Mouse (Mus musculus): ENCODE data around the gene Tm7sf2. TPM values are rescaled to one million over a fixed set of nuclear protein-coding genes. Genes with fewer than 3 reads are reported as not detected.

Gene Tm7sf2
- polyA plus RNA-seq, 1 experiment from 2014 or later: 34.9 TPM

DNA sequence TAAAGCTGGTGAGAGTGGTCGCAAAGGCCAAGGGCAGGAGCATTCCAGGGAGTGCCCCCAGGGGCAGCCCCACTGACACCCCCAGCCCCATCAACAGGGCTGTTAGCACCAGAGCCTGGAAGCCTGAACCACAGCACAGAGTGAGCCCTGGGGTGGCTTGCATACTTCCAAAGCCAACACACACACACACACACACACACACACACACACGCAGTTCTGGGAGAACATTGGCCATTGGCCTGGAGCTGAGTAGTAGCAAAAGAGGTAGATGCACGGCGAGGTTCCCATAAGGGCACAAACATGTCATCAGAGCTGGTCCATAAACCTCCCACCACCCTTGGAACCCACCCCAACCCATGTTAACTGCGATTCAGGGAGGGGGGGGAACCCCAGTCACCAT lies 1.6 kb downstream of the Tm7sf2 start:
- Histone ChIP-seq H3K4me1 (replicated peaks) (peaks cover 33% of the 10 kb centered on the region), H3K27me3 (replicated peaks) (no peaks in the 10 kb centered on the region), H3K27ac (peak overlapping the region; percentile 76), H3K4me2 (replicated peaks) (peak overlapping the region; percentile 92), H3K9ac (peak overlapping the region; percentile 54), H3K9me3 (no peaks in the 10 kb centered on the region), H3K4me3 (replicated peaks) (peak overlapping the region; percentile 48), H3K36me3 (peaks cover 26% of the 10 kb centered on the region)
- 24% methylated on average over 5 of the region's 5 CpGs for WGBS
- ATAC-seq: 0 out of 2 replicates have a peak, but pooled peaks have one; percentile 0

DNA sequence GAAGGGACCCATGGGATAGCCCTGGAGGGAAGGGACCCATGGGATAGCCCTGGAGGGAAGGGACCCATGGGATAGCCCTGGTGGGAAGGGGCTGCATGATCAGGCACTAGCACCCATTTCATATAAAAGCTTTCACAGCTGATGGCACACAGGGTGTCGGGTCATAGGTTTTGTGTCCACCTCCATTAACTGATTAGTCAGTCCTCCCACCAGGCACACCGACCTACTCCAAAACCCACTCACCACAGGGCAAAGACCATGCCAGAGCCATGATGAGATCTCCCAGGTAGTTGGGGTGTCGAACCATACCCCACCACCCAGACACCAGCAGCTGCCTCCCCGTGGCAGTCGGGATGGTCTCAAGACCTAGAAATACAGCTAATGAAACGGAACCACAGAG lies 5.1 kb downstream of the Tm7sf2 start:
- Histone ChIP-seq H3K4me1 (replicated peaks) (peaks cover 29% of the 10 kb centered on the region), H3K27ac (no peak overlapping the region), H3K4me3 (replicated peaks) (no peak overlapping the region), H3K9ac (no peak overlapping the region), H3K9me3 (no peaks in the 10 kb centered on the region), H3K27me3 (replicated peaks) (no peaks in the 10 kb centered on the region), H3K4me2 (replicated peaks) (peak overlapping the region; percentile 95; the same call in 1 of the 2 replicates), H3K36me3 (0 out of 2 replicates have a peak, but pooled peaks cover 3% of the 10 kb centered on the region)
- 89% methylated on average over 6 of the region's 6 CpGs for WGBS
- no peak for ATAC-seq

DNA sequence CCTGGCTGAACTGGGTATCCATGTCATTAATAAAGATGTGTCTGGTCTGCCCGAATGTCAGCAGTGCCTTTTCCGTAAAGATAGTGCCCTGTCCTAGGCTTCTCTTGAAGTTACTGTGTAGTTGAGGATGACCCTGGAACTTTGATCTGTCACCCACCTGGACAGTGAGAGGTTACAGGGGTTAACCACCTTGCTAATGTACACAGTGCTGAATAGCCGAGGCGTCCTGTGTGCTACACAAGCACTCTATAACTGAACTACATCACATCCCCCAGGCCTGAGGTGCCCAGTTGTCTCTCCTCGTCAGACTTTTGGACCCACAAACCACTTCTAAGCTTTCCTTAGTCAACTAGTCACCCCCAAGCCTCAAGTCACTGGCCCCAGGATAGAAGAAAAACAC lies 5.8 kb downstream of the Tm7sf2 start:
- H3K27ac ChIP-seq: peak overlapping the region; percentile 96
- 42% methylated on average over 5 of the region's 5 CpGs for WGBS

DNA sequence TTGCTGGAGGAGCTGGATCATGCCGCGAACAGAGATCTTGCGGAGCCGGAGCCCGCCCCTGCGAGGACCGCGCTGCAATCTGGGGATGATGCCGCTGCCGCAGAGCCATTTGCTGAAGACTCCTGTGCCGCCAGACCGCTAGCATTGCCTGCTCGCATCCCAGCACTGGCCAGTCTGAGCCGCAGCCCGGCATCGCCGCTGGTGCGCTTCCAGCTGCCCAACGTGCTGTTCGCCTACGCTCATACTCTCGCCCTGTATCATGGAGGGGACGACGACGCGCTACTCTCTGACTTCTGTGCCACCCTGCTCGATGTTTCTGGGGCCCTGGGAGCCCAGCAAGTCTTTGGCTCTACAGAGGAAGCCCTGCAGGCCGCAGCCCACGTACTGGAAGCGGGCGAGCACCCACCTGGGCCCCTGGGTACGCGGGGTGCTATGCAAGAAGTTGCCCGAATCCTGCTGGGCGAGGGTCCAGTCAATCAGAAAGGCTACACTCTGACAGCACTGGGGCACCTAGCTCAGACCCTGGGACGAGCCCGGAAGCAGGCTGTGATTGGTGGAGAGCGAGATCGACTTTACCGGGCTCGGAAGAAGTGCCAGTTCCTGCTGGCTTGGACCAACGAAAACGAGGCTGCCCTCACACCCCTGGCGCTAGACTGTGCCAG lies 6.4 kb downstream of the Tm7sf2 start:
- H3K9me3 ChIP-seq: no peaks in the 10 kb centered on the region
- H3K27ac ChIP-seq: peak overlapping the region; percentile 96
- peaks cover 21% of the 10 kb centered on the region for H3K4me1 ChIP-seq (replicated peaks)
- peak overlapping the region; percentile 95 for H3K4me2 ChIP-seq (replicated peaks)
- 1% methylated on average over 44 of the region's 44 CpGs for WGBS
- 0 out of 2 replicates have a peak, but pooled peaks cover 3% of the 10 kb centered on the region for H3K36me3 ChIP-seq
- H3K9ac ChIP-seq: peak overlapping the region; percentile 94
- no peaks in the 10 kb centered on the region for H3K27me3 ChIP-seq (replicated peaks)
- peak; percentile 14; the same call in 1 of the 2 replicates for ATAC-seq
- H3K4me3 ChIP-seq (replicated peaks): peak overlapping the region; percentile 92

More for the DNA sequence above, 5.8 kb downstream of the Tm7sf2 start:
- peaks cover 26% of the 10 kb centered on the region for H3K4me1 ChIP-seq (replicated peaks)
- peak overlapping the region; percentile 92 for H3K4me3 ChIP-seq (replicated peaks)
- no peaks in the 10 kb centered on the region for H3K9me3 ChIP-seq
- no peaks in the 10 kb centered on the region for H3K27me3 ChIP-seq (replicated peaks)
- 0 out of 2 replicates have a peak, but pooled peaks cover 3% of the 10 kb centered on the region for H3K36me3 ChIP-seq
- H3K9ac ChIP-seq: peak overlapping the region; percentile 94
- ATAC-seq: no peak
- H3K4me2 ChIP-seq (replicated peaks): peak overlapping the region; percentile 95

DNA sequence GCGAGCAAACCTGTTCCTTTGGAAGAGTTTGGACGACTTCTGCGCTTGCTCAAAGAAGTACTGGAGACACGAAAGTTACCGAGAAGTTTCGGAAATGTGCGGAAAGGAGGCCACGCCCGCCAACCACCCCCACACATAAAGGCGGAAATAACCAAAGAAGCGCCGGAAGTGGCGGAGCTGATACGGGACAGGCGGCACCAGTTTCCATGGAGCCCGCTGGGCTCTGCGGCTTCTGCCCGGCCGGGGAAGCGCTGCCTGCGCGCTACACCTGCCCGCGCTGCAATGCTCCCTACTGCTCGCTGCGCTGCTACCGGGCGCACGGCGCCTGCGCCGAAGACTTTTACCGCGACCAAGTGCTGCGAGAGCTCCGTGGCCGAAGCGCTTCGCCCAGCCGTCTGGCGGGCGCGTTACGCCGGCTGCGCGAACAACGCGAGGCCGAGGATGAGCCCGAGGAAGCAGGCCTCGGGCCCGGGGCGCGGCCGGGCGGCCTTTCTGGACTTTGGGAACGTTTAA lies 7.1 kb downstream of the Tm7sf2 start, which contains the start of gene Znhit2:
Gene Znhit2 (plus strand): TSS at position 172 of the 513 bp plus-strand sequence.
- Histone ChIP-seq H3K27ac (peak within 1 kb of the TSS; percentile 96), H3K4me3 (replicated peaks) (peak within 1 kb of the TSS; percentile 92), H3K4me1 (replicated peaks) (peaks cover 20% of the 10 kb centered on the region), H3K36me3 (0 out of 2 replicates have a peak, but pooled peaks cover 3% of the 10 kb centered on the region), H3K4me2 (replicated peaks) (peak within 1 kb of the TSS; percentile 95), H3K27me3 (replicated peaks) (no peaks in the 10 kb centered on the region), H3K9ac (peak within 1 kb of the TSS; percentile 94), H3K9me3 (no peaks in the 10 kb centered on the region)
- ATAC-seq: peak; percentile 80
- under 1% methylated on average over 58 of the region's 58 CpGs for WGBS

DNA sequence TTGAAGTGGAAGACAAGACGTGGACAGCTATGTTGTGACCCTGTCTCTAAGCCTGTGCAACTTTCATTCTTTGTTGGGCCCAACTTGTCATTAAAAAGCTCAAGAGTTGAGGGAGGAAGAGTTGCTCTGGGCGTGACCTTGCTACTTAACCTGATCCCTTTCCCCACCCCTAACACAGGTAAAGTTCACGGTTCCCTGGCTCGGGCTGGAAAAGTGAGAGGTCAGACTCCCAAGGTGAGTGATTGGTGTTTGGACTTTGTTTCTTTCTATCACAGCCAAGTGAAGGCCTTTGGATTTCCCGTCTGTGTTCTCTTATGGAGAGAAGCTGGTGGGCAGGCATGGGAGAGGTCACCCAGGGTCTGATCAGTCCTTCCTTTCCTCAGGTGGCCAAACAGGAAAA lies 9.2 kb downstream of the Tm7sf2 start:
- Histone ChIP-seq H3K36me3 (peaks cover 16% of the 10 kb centered on the region; the same call in 1 of the 2 replicates), H3K9ac (peak overlapping the region; percentile 77; the same call in 1 of the 2 replicates), H3K4me1 (replicated peaks) (peaks cover 20% of the 10 kb centered on the region), H3K27me3 (replicated peaks) (no peaks in the 10 kb centered on the region), H3K4me3 (replicated peaks) (peak overlapping the region; percentile 67), H3K27ac (peak overlapping the region; percentile 32; the same call in 1 of the 2 replicates), H3K4me2 (replicated peaks) (peak overlapping the region; percentile 70), H3K9me3 (no peaks in the 10 kb centered on the region)
- 67% methylated on average over 5 of the region's 5 CpGs for WGBS
- no peak for ATAC-seq

DNA sequence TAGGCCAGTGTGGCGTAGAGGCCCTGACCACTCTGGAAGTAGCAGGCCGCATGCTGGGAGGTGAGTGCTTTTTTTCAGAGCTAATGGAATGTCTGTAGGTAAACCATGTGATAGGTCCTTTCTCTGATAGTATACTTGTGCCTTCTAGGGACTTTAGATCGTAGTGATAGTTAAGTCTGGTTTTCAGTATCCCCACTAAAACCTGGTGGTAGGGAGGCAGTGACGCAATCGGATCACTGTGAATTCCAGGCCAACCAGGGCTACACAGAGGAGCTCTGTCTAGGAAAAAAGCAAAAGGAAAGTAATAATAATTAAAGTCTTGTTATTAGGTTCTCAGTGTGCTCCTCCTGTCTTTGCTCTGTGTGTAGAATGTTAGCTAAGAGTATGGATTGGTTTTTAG lies 9.7 kb downstream of the Tm7sf2 start:
- H3K27me3 ChIP-seq (replicated peaks): no peaks in the 10 kb centered on the region
- WGBS: 32% methylated on average over 5 of the region's 5 CpGs
- H3K4me3 ChIP-seq (replicated peaks): peak overlapping the region; percentile 67
- no peak for ATAC-seq
- peak overlapping the region; percentile 70 for H3K4me2 ChIP-seq (replicated peaks)
- H3K4me1 ChIP-seq (replicated peaks): peaks cover 20% of the 10 kb centered on the region
- H3K9ac ChIP-seq: peak overlapping the region; percentile 77
- H3K9me3 ChIP-seq: no peaks in the 10 kb centered on the region
- peak overlapping the region; percentile 56 for H3K27ac ChIP-seq
- H3K36me3 ChIP-seq: peaks cover 20% of the 10 kb centered on the region; the same call in 1 of the 2 replicates

DNA sequence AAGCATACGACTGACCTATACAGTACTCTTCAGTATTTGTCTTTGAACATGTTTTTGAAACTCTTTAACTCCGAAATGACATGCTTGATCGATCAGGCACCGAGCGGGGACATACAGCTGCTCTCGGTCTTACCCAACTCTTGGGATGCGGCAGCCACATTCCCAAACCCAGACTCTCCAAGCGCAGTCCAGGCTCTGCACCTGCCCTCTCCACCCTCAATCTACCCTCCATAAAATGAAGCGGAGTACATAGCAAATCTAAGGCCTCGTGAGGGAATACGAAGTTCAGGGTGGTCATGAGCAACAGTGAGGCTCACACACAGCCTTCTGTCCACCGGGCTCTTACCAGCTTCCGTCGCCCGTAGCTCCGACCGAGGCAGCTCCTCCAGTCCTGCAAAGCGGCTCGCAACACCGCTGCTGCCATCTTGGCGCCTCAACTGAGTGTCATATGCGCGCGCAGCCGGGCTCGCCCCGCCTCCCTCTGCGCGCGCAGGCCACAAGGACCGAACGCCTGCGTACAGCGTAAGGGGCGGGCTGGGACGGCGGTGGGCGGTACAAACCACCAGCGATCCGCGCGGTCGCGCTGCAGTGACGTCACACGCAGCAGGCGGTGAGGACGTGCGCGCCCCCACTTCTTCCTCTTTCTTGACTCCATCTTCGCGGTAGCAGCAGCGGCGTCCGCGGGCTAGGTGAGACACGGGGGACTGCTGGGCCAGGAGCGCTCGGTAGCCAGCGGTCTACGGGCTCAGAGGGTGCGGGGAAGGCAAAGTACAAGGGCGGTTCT lies 10.7 kb downstream of the Tm7sf2 start, which contains the start of the genes Mrpl49 and Fau:
Gene Mrpl49 (minus strand): TSS at position 473 of the 784 bp plus-strand sequence.
Gene Fau (plus strand): TSS at position 532 of the 784 bp plus-strand sequence.
- Histone ChIP-seq H3K9ac (peak within 1 kb of the TSS; percentile 77), H3K4me1 (replicated peaks) (peaks cover 19% of the 10 kb centered on the region), H3K27ac (peak within 1 kb of the TSS; percentile 56), H3K9me3 (no peaks in the 10 kb centered on the region), H3K27me3 (replicated peaks) (no peaks in the 10 kb centered on the region), H3K4me2 (replicated peaks) (peak within 1 kb of the TSS; percentile 70), H3K4me3 (replicated peaks) (peak within 1 kb of the TSS; percentile 67), H3K36me3 (peaks cover 30% of the 10 kb centered on the region)
- under 1% methylated on average over 63 of the region's 63 CpGs for WGBS
- ATAC-seq: peak; percentile 88

DNA sequence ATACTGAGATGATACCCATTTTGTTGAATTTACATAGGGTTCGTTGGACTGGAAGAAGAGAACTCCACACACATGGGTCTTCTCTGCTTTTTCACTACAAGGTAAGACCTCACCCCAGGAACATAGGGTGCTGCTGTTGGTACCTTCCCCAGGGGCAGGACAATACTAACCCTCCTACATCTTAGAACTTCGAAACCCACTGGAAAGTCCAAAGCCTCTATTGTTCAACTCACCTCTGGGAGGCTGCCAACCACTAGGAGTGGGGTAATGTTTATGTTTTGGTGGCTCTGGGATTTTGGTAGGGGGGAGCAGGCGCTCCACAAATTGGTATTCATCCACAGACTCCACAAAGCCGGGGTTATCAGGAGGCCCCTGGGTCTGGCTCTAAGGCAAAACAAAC lies 11.5 kb downstream of the Tm7sf2 start:
- Histone ChIP-seq H3K27me3 (replicated peaks) (no peaks in the 10 kb centered on the region), H3K4me2 (replicated peaks) (peak overlapping the region; percentile 70), H3K9me3 (no peaks in the 10 kb centered on the region), H3K4me3 (replicated peaks) (peak overlapping the region; percentile 67), H3K4me1 (replicated peaks) (peaks cover 11% of the 10 kb centered on the region; the same call in 1 of the 2 replicates), H3K27ac (no peak overlapping the region), H3K9ac (peak overlapping the region; percentile 77), H3K36me3 (peaks cover 36% of the 10 kb centered on the region)
- ATAC-seq: no peak
- 45% methylated on average over 4 of the region's 4 CpGs for WGBS

DNA sequence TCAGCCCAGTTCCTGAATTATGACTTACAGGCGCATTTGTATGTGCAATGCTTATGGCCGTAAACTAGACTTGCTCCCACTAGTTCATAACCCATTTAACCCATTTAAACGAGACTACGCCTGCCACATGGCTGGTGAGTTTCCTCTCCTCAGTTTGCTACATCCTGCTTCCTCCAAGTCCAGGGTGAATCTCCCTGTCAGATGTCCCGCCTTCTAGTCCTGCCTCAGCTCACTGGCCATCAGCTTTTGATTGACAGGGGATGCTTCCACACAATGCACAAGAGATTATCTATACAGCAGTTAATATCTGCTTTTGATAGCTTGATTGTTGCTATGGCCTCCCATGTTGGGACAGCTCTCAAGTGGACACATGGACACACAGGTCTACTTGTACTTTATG lies 13.9 kb downstream of the Tm7sf2 start:
- ATAC-seq: no peak
- 73% methylated on average over 5 of the region's 5 CpGs for WGBS
- H3K36me3 ChIP-seq: peaks cover 60% of the 10 kb centered on the region

DNA sequence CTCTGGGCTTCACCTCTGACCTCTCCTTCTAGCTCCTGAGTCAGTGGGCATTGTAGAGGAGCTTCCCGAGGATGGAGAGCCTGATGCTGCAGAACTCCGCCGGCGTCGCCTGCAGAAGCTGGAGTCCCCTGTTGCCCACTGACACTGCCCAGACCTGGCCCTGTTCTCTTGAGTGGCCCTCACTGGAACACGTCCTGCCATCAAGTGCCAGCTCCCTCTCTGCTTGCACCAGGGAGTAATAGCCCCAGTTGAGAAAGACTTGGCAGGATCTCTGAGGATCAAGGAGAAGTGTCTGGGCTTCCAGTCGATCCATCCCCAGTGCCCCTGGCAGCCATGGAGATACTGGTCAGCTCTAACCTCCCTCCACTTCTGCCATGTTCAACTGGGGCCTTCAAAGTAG lies 15.7 kb downstream of the Tm7sf2 start:
- Histone ChIP-seq H3K9me3 (no peaks in the 10 kb centered on the region), H3K27me3 (replicated peaks) (no peaks in the 10 kb centered on the region)

More for the DNA sequence above, 13.9 kb downstream of the Tm7sf2 start:
- Histone ChIP-seq H3K27ac (no peak overlapping the region), H3K27me3 (replicated peaks) (no peaks in the 10 kb centered on the region), H3K4me3 (replicated peaks) (no peak overlapping the region), H3K4me1 (replicated peaks) (peaks cover 11% of the 10 kb centered on the region; the same call in 1 of the 2 replicates), H3K9me3 (no peaks in the 10 kb centered on the region), H3K9ac (no peak overlapping the region), H3K4me2 (replicated peaks) (no peak overlapping the region)

More for the DNA sequence above, 15.7 kb downstream of the Tm7sf2 start:
- Histone ChIP-seq H3K36me3 (peaks cover 68% of the 10 kb centered on the region), H3K4me3 (replicated peaks) (no peak overlapping the region), H3K4me1 (replicated peaks) (peaks cover 23% of the 10 kb centered on the region), H3K4me2 (replicated peaks) (no peak overlapping the region), H3K27ac (no peak overlapping the region), H3K9ac (no peak overlapping the region)
- 88% methylated on average over 7 of the region's 7 CpGs for WGBS
- no peak for ATAC-seq
